Mouse (Mus musculus) small intestine, adult 2 months (tissue): ENCODE measurements around the gene Asic1.

Source experiments
- CTCF ChIP-seq: fragments of 200-500 bp; IDR thresholded peaks from 2 replicates; pipeline ENCODE4 v1.5.1; 2012; ENCODE audit warnings: low read depth, mild to moderate bottlenecking, control low read depth, inconsistent platforms, low read length, moderate library complexity, mixed read lengths; ENCODE audit not compliant: insufficient replicate concordance, insufficient read length; ENCODE audit errors: extremely low read depth
- POLR2A ChIP-seq: fragments of 200-500 bp; IDR thresholded peaks from 2 replicates; pipeline ENCODE4 v1.6.1; 2012; ENCODE audit warnings: low read depth, mild to moderate bottlenecking, control low read depth, inconsistent platforms, low read length, moderate library complexity

DNA sequence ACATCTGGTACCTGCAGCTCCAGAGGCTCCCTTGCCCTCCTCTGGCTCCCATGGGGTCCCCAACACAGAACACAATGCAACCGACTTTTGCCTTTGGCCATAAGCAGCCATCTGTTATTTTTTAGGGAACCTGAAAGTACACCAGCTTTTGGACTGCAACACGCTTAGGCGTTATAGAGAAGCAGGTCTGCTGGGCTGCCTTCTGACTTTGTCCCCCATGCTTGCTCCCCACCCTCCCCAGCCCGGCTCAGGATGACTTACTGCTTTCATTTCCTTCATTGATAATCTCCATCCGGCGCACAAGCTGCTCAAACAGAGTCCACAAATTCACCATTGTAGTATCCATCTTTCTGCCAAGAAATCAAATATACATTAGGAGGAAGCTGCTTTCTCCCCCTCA is 27.5 kb upstream of the Asic1 start:
- TF ChIP-seq POLR2A (no peak), CTCF (no peak)
